Mouse (Mus musculus): Measurements from ENCODE around the gene 1700016K19Rik. TPM values are rescaled to one million over a fixed set of nuclear protein-coding genes. Genes with fewer than 3 reads are reported as not detected.

Gene 1700016K19Rik
- polyA plus RNA-seq, 1 experiment from 2014 or later: 0.93 TPM

- Histone ChIP-seq H3K36me3 (ENCODE audit: control insufficient read depth, insufficient read depth) (no peaks in the 10 kb centered on the region), H3K27me3 (ENCODE audit: control insufficient read depth, insufficient read depth, low read length) (peaks cover 2% of the 10 kb centered on the region; the same call in 1 of the 2 replicates), H3K27ac (ENCODE audit: low read length) (no peak overlapping the region), H3K9ac (ENCODE audit: low read length) (no peak overlapping the region), H3K4me1 (ENCODE audit: control insufficient read depth, insufficient read depth, low read length) (peaks cover 2% of the 10 kb centered on the region; the same call in 1 of the 2 replicates), H3K4me3 (ENCODE audit: low read length) (no peak overlapping the region), H3K4me2 (ENCODE audit: low read depth, low read length) (no peak overlapping the region), H3K9me3 (replicated peaks; ENCODE audit: control insufficient read depth, low read length) (peaks cover 4% of the 10 kb centered on the region)
- ATAC-seq (replicated peaks; ENCODE audit: extremely low read depth, insufficient read depth, low FRiP score): no peak
- WGBS: 69% methylated on average over 6 of the region's 6 CpGs
Measured at GRCm38 (mm10) chr11:75978051-75978450, 21.7 kb upstream of the 1700016K19Rik start.

GRCm38 (mm10) chr11:75980413-75980812, 19.3 kb upstream of the 1700016K19Rik start:
- H3K9ac ChIP-seq (ENCODE audit: low read length): no peak overlapping the region
- no peak overlapping the region for H3K27ac ChIP-seq (ENCODE audit: low read length)
- H3K4me3 ChIP-seq (ENCODE audit: low read length): no peak overlapping the region
- H3K4me2 ChIP-seq (ENCODE audit: low read depth, low read length): no peak overlapping the region
- no peaks in the 10 kb centered on the region for H3K36me3 ChIP-seq (ENCODE audit: control insufficient read depth, insufficient read depth)
- no peaks in the 10 kb centered on the region for H3K4me1 ChIP-seq (ENCODE audit: control insufficient read depth, insufficient read depth, low read length)
- ATAC-seq (replicated peaks; ENCODE audit: extremely low read depth, insufficient read depth, low FRiP score): no peak
- WGBS: 38% methylated on average over 2 of the region's 2 CpGs
- H3K9me3 ChIP-seq (replicated peaks; ENCODE audit: control insufficient read depth, low read length): no peaks in the 10 kb centered on the region
- peaks cover 2% of the 10 kb centered on the region; the same call in 1 of the 2 replicates for H3K27me3 ChIP-seq (ENCODE audit: control insufficient read depth, insufficient read depth, low read length)

- Histone ChIP-seq H3K4me2 (ENCODE audit: low read depth, low read length) (no peak overlapping the region), H3K4me3 (ENCODE audit: low read length) (no peak overlapping the region)
Measured at GRCm38 (mm10) chr11:75983194-75983593, 16.5 kb upstream of the 1700016K19Rik start.

GRCm38 (mm10) chr11:75984581-75984980, 15.1 kb upstream of the 1700016K19Rik start:
- H3K27me3 ChIP-seq (ENCODE audit: control insufficient read depth, insufficient read depth, low read length): peaks cover under 1% of the 10 kb centered on the region; the same call in 1 of the 2 replicates
- H3K4me1 ChIP-seq (ENCODE audit: control insufficient read depth, insufficient read depth, low read length): no peaks in the 10 kb centered on the region
- H3K4me3 ChIP-seq (ENCODE audit: low read length): no peak overlapping the region
- no peaks in the 10 kb centered on the region for H3K36me3 ChIP-seq (ENCODE audit: control insufficient read depth, insufficient read depth)
- H3K27ac ChIP-seq (ENCODE audit: low read length): no peak overlapping the region
- no peak for ATAC-seq (replicated peaks; ENCODE audit: extremely low read depth, insufficient read depth, low FRiP score)
- H3K9ac ChIP-seq (ENCODE audit: low read length): no peak overlapping the region
- no peak overlapping the region for H3K4me2 ChIP-seq (ENCODE audit: low read depth, low read length)
- 50% methylated on average over 1 of the region's 1 CpGs for WGBS
- no peaks in the 10 kb centered on the region for H3K9me3 ChIP-seq (replicated peaks; ENCODE audit: control insufficient read depth, low read length)

More at GRCm38 (mm10) chr11:75983194-75983593, 16.5 kb upstream of the 1700016K19Rik start:
- Histone ChIP-seq H3K4me1 (ENCODE audit: control insufficient read depth, insufficient read depth, low read length) (no peaks in the 10 kb centered on the region), H3K9ac (ENCODE audit: low read length) (no peak overlapping the region), H3K27ac (ENCODE audit: low read length) (no peak overlapping the region), H3K27me3 (ENCODE audit: control insufficient read depth, insufficient read depth, low read length) (peaks cover 2% of the 10 kb centered on the region; the same call in 1 of the 2 replicates), H3K9me3 (replicated peaks; ENCODE audit: control insufficient read depth, low read length) (no peaks in the 10 kb centered on the region), H3K36me3 (ENCODE audit: control insufficient read depth, insufficient read depth) (no peaks in the 10 kb centered on the region)
- no peak for ATAC-seq (replicated peaks; ENCODE audit: extremely low read depth, insufficient read depth, low FRiP score)
- 71% methylated on average over 4 of the region's 4 CpGs for WGBS

GRCm38 (mm10) chr11:75985948-75986347, 13.8 kb upstream of the 1700016K19Rik start:
- WGBS: 75% methylated on average over 7 of the region's 7 CpGs
- Histone ChIP-seq H3K27ac (ENCODE audit: low read length) (no peak overlapping the region), H3K36me3 (ENCODE audit: control insufficient read depth, insufficient read depth) (no peaks in the 10 kb centered on the region), H3K4me3 (ENCODE audit: low read length) (no peak overlapping the region), H3K27me3 (ENCODE audit: control insufficient read depth, insufficient read depth, low read length) (no peaks in the 10 kb centered on the region), H3K4me2 (ENCODE audit: low read depth, low read length) (no peak overlapping the region), H3K9ac (ENCODE audit: low read length) (no peak overlapping the region), H3K9me3 (replicated peaks; ENCODE audit: control insufficient read depth, low read length) (no peaks in the 10 kb centered on the region), H3K4me1 (ENCODE audit: control insufficient read depth, insufficient read depth, low read length) (no peaks in the 10 kb centered on the region)
- ATAC-seq (replicated peaks; ENCODE audit: extremely low read depth, insufficient read depth, low FRiP score): no peak

- no peak overlapping the region for H3K9ac ChIP-seq (ENCODE audit: low read length)
- H3K27me3 ChIP-seq (ENCODE audit: control insufficient read depth, insufficient read depth, low read length): no peaks in the 10 kb centered on the region
- H3K4me1 ChIP-seq (ENCODE audit: control insufficient read depth, insufficient read depth, low read length): no peaks in the 10 kb centered on the region
- no peaks in the 10 kb centered on the region for H3K36me3 ChIP-seq (ENCODE audit: control insufficient read depth, insufficient read depth)
- WGBS: 72% methylated on average over 15 of the region's 15 CpGs
- H3K27ac ChIP-seq (ENCODE audit: low read length): no peak overlapping the region
- no peak for ATAC-seq (replicated peaks; ENCODE audit: extremely low read depth, insufficient read depth, low FRiP score)
- no peak overlapping the region for H3K4me2 ChIP-seq (ENCODE audit: low read depth, low read length)
- H3K9me3 ChIP-seq (replicated peaks; ENCODE audit: control insufficient read depth, low read length): no peaks in the 10 kb centered on the region
- no peak overlapping the region for H3K4me3 ChIP-seq (ENCODE audit: low read length)
Measured at GRCm38 (mm10) chr11:75990965-75991835, 8.5 kb upstream of the 1700016K19Rik start.

- Histone ChIP-seq H3K27me3 (ENCODE audit: control insufficient read depth, insufficient read depth, low read length) (no peaks in the 10 kb centered on the region), H3K9me3 (replicated peaks; ENCODE audit: control insufficient read depth, low read length) (no peaks in the 10 kb centered on the region), H3K36me3 (ENCODE audit: control insufficient read depth, insufficient read depth) (no peaks in the 10 kb centered on the region), H3K4me3 (ENCODE audit: low read length) (no peak overlapping the region), H3K27ac (ENCODE audit: low read length) (no peak overlapping the region), H3K9ac (ENCODE audit: low read length) (no peak overlapping the region), H3K4me2 (ENCODE audit: low read depth, low read length) (no peak overlapping the region), H3K4me1 (ENCODE audit: control insufficient read depth, insufficient read depth, low read length) (no peaks in the 10 kb centered on the region)
- no peak for ATAC-seq (replicated peaks; ENCODE audit: extremely low read depth, insufficient read depth, low FRiP score)
- WGBS: 85% methylated on average over 8 of the region's 8 CpGs
Measured at GRCm38 (mm10) chr11:75991911-75992310, 7.8 kb upstream of the 1700016K19Rik start.

- H3K9me3 ChIP-seq (replicated peaks; ENCODE audit: control insufficient read depth, low read length): no peaks in the 10 kb centered on the region
- no peaks in the 10 kb centered on the region for H3K36me3 ChIP-seq (ENCODE audit: control insufficient read depth, insufficient read depth)
- no peak overlapping the region for H3K4me3 ChIP-seq (ENCODE audit: low read length)
- H3K4me1 ChIP-seq (ENCODE audit: control insufficient read depth, insufficient read depth, low read length): no peaks in the 10 kb centered on the region
- ATAC-seq (replicated peaks; ENCODE audit: extremely low read depth, insufficient read depth, low FRiP score): no peak
- 72% methylated on average over 8 of the region's 8 CpGs for WGBS
- H3K4me2 ChIP-seq (ENCODE audit: low read depth, low read length): no peak overlapping the region
- H3K27me3 ChIP-seq (ENCODE audit: control insufficient read depth, insufficient read depth, low read length): no peaks in the 10 kb centered on the region
- H3K27ac ChIP-seq (ENCODE audit: low read length): no peak overlapping the region
- no peak overlapping the region for H3K9ac ChIP-seq (ENCODE audit: low read length)
Measured at GRCm38 (mm10) chr11:75992481-75992880, 7.2 kb upstream of the 1700016K19Rik start.

GRCm38 (mm10) chr11:75994357-75994756, 5.4 kb upstream of the 1700016K19Rik start:
- no peaks in the 10 kb centered on the region for H3K36me3 ChIP-seq (ENCODE audit: control insufficient read depth, insufficient read depth)
- ATAC-seq (replicated peaks; ENCODE audit: extremely low read depth, insufficient read depth, low FRiP score): no peak
- H3K9ac ChIP-seq (ENCODE audit: low read length): no peak overlapping the region
- WGBS: 53% methylated on average over 9 of the region's 9 CpGs
- H3K27ac ChIP-seq (ENCODE audit: low read length): no peak overlapping the region
- no peak overlapping the region for H3K4me3 ChIP-seq (ENCODE audit: low read length)
- H3K27me3 ChIP-seq (ENCODE audit: control insufficient read depth, insufficient read depth, low read length): no peaks in the 10 kb centered on the region
- no peak overlapping the region for H3K4me2 ChIP-seq (ENCODE audit: low read depth, low read length)
- no peaks in the 10 kb centered on the region for H3K9me3 ChIP-seq (replicated peaks; ENCODE audit: control insufficient read depth, low read length)
- H3K4me1 ChIP-seq (ENCODE audit: control insufficient read depth, insufficient read depth, low read length): no peaks in the 10 kb centered on the region
